Comparison of ENCODE assay signal across 20 mouse cellular contexts in genomic region chr16:18337261-18337660, GRCm38 (mm10).
"Had no signal": no experiment of that assay in that cellular context is flagged by ENCODE, and none has a peak within 500 bp of the region (broad histone marks: within the 10 kb centered on the region; RNA-seq: fewer than 3 reads in every experiment).

No protein-coding gene starts in this region.

- H3K27ac ChIP-seq: kidney, embryonic 15.5 days; limb, embryonic 12.5 days; limb, embryonic 15.5 days; liver, embryonic 14.5 days; macrophage; midbrain, embryonic 12.5 days; midbrain, embryonic 15.5 days; neural tube, embryonic 12.5 days; neural tube, embryonic 15.5 days; stomach, embryonic 15.5 days had no signal

- DNase-seq: kidney, postnatal 10 days; kidney, postnatal 36 days; layer of hippocampus, postnatal 36 days; left cerebral cortex, postnatal 4 days; liver, postnatal 0 days; lung, embryonic 14.5 days; right cerebral cortex, adult 18-20 months; right cerebral cortex, postnatal 14 days; right cerebral cortex, postnatal 4 days; thymus, postnatal 25 days had no signal

- H3K4me3 ChIP-seq: kidney, embryonic 15.5 days; limb, embryonic 12.5 days; limb, embryonic 15.5 days; midbrain, embryonic 12.5 days; midbrain, embryonic 15.5 days; neural tube, embryonic 12.5 days; neural tube, embryonic 15.5 days; stomach, embryonic 15.5 days had no signal
